Mouse (Mus musculus) stomach, embryonic 16.5 days (tissue): Measurements from ENCODE around the gene Cx3cl1. TPM values are rescaled to one million over a fixed set of nuclear protein-coding genes. Genes with fewer than 3 reads are reported as not detected.

Source experiments
- ATAC-seq: fragments of 200-750 bp; cut with Nextera tagmentation; 2 replicates; pipeline ENCODE4 v1.8.0; 2017; ENCODE audit warnings: moderate number of reproducible peaks, moderate TSS enrichment; ENCODE audit not compliant: insufficient read depth, low FRiP score
- H3K27ac ChIP-seq: fragments of 300-500 bp; sonication (generic); 2 replicates; pipeline ENCODE4 v1.5.1; 2014; ENCODE audit warnings: low read length
- H3K27me3 ChIP-seq: fragments of 300-500 bp; sonication (generic); 2 replicates; pipeline ENCODE4 v1.6.1; 2014; ENCODE audit warnings: low read length, control low read depth, mixed read lengths; ENCODE audit not compliant: control insufficient read depth, insufficient read depth
- H3K36me3 ChIP-seq: fragments of 300-500 bp; sonication (generic); 2 replicates; pipeline ENCODE4 v1.6.1; 2014; ENCODE audit warnings: low read length; ENCODE audit not compliant: control insufficient read depth, insufficient read depth
- H3K4me1 ChIP-seq: fragments of 300-500 bp; sonication (generic); 2 replicates; pipeline ENCODE4 v1.6.1; 2014; ENCODE audit warnings: low read length, control low read depth, mixed read lengths; ENCODE audit not compliant: control insufficient read depth, insufficient read depth
- H3K4me2 ChIP-seq: fragments of 300-500 bp; sonication (generic); 2 replicates; pipeline ENCODE4 v1.6.1; 2014; ENCODE audit warnings: low read depth, low read length, mixed read lengths
- H3K4me3 ChIP-seq: fragments of 300-500 bp; sonication (generic); replicated peaks from 2 replicates; pipeline ENCODE4 v1.5.1; 2014; ENCODE audit warnings: mild to moderate bottlenecking, low read length
- H3K9ac ChIP-seq: fragments of 300-500 bp; sonication (generic); 2 replicates; pipeline ENCODE4 v1.6.1; 2014; ENCODE audit warnings: low read length
- H3K9me3 ChIP-seq: fragments of 300-500 bp; sonication (generic); replicated peaks from 2 replicates; pipeline ENCODE4 v1.6.1; 2016; ENCODE audit warnings: low read length, control low read depth; ENCODE audit not compliant: control insufficient read depth
- WGBS: fragments of 180-500 bp; shearing (Covaris S2); extraction: QIAGEN DNeasy Blood & Tissue Kit; methylation state at CpG from one replicate; pipeline ENCODE4 v1.1.7; 2014; 5-methylcytosine and 5-hydroxymethylcytosine counted together
- polyA plus RNA-seq: library from polyadenylated mRNA; unstranded; fragments of >200 nt; fragmentation: Nextera tagmentation; extraction: Ambion mirVana; gene quantifications from 2 replicates; pipeline ENCODE4 v1.2.1, GENCODE M21; 2015

Cx3cl1 gene
- polyA plus RNA-seq, 1 experiment from 2014 or later: 11.6 TPM

DNA sequence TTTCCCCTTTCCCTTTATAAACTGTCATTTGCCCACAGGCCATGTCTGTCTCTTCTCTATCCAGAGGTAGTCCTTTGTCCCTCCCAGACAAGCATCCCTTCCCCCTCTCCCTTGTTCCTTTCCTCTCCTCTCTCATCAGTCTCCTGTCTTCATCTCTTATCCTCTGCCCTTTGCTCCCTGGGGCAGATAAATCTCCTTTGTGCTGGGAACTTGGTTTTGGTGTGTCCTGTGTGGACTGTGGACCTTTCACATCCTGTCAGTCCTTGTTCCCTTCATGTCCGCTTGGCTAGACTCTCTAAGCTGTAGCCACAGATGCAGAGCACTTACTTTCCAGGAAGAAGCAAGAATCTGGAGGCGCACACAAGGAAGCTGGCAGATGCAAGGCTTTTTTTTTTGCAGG, 17.3 kb upstream of the Cx3cl1 start:
- WGBS: 79% methylated on average over 2 of the region's 2 CpGs

DNA sequence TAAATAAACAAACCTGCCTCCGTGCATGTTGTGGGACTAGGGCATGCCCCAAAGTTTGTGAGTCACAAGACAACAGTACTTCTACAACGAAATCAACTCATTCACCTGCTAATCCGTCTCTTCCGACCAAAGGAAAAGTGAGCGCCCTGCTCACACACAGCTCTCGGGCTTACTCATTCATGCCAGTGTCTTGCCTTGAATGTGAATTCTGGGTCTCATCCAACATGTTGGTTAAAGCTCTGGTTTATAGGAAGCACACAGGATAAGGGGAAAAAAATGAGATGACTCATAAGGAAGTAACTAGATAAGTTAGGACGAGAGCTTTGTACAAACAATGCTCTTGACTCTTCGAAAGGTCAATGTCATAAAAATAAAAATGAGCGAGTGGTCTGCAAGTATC, 4.8 kb upstream of the Cx3cl1 start:
- Histone ChIP-seq H3K4me2 (no peak overlapping the region), H3K36me3 (no peaks in the 10 kb centered on the region), H3K27ac (no peak overlapping the region), H3K9ac (no peak overlapping the region), H3K27me3 (peaks cover 2% of the 10 kb centered on the region; the same call in 1 of the 2 replicates), H3K4me3 (no peak overlapping the region), H3K9me3 (no peaks in the 10 kb centered on the region), H3K4me1 (peaks cover 11% of the 10 kb centered on the region)
- no peak for ATAC-seq
- WGBS: 51% methylated on average over 9 of the region's 9 CpGs

More for the DNA sequence above, 17.3 kb upstream of the Cx3cl1 start:
- ATAC-seq: no peak
- Histone ChIP-seq H3K36me3 (no peaks in the 10 kb centered on the region), H3K4me2 (no peak overlapping the region), H3K4me1 (no peaks in the 10 kb centered on the region), H3K9me3 (no peaks in the 10 kb centered on the region), H3K9ac (no peak overlapping the region), H3K27me3 (no peaks in the 10 kb centered on the region), H3K27ac (no peak overlapping the region), H3K4me3 (no peak overlapping the region)

DNA sequence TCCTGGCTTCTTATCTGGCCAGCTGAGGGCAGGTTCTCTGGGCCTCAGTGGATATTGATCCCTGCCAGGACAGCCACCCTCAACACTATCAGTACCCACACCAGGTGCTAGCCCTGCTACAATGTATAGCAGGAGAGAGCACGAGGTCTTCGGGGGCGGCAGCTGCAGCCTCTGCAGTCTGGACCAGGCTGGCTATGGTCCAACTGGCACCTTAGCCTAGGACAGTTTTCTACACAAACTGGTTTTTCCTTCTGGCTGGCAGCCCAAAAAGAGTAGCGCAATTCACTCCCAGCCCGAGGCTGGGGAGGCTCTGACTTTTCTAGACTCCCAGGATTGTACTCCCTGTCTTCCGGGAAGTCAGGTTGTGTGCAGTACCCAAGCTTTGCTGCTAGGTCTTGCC, 864 bp upstream of the Cx3cl1 start:
- Histone ChIP-seq H3K4me3 (no peak overlapping the region), H3K9ac (no peak overlapping the region), H3K4me2 (no peak overlapping the region), H3K27ac (peak overlapping the region; percentile 60), H3K36me3 (no peaks in the 10 kb centered on the region), H3K27me3 (peaks cover 13% of the 10 kb centered on the region), H3K9me3 (no peaks in the 10 kb centered on the region), H3K4me1 (peaks cover 11% of the 10 kb centered on the region)
- 21% methylated on average over 6 of the region's 6 CpGs for WGBS
- ATAC-seq: peak; percentile 69

DNA sequence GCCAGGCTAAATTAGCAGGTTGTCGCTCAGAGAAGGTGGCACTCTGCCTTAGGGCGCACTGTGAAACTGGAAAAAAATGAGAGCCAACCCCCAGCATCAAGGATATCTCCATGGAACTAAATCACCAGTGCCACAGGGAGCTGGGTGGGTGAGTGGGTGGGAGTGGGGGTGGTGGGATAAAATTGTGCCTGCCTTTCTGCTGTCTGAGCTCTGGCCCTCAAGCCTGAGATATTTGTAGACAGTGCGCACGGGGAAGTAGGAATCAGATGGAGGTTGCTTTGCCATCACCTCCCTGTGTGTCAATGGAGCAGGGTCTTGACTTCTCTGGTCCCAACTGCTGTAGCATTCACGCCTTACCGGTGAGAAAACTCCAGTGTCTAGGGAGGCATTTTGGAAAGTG, 1.2 kb downstream of the Cx3cl1 start:
- Histone ChIP-seq H3K4me3 (peak overlapping the region; percentile 59), H3K36me3 (no peaks in the 10 kb centered on the region), H3K4me1 (peaks cover 14% of the 10 kb centered on the region), H3K27ac (no peak overlapping the region), H3K27me3 (peaks cover 13% of the 10 kb centered on the region), H3K9ac (no peak overlapping the region), H3K9me3 (no peaks in the 10 kb centered on the region), H3K4me2 (peak overlapping the region; percentile 90)
- no peak for ATAC-seq
- WGBS: 63% methylated on average over 6 of the region's 6 CpGs

DNA sequence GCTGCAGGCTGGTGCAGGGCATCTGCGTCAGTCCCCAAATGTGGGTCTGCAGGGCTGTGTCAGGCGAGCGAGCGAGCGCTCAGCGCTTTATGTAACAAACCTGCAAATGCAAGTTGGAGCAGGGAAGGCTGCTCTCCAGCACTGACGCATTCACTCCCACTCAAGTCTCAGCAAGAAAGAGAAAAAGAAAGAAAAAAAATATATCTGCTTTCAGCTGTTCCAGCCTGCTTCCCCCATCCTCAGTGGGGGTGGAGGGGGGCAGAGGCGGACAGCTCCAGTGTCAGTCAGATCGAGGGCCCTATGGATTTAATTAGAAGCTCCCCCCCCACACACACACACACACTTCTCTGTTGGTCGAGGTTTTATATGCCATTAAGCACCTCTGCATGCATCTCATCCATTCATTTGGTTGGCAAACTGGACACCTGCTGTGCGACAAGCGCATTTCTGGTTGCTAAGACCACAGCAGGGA, 1.9 kb downstream of the Cx3cl1 start:
- Histone ChIP-seq H3K4me3 (no peak overlapping the region), H3K36me3 (no peaks in the 10 kb centered on the region), H3K4me1 (peaks cover 21% of the 10 kb centered on the region), H3K9me3 (no peaks in the 10 kb centered on the region), H3K9ac (no peak overlapping the region), H3K4me2 (peak overlapping the region; percentile 25; the same call in 1 of the 2 replicates), H3K27me3 (peaks cover 13% of the 10 kb centered on the region), H3K27ac (no peak overlapping the region)
- no peak for ATAC-seq
- WGBS: 41% methylated on average over 12 of the region's 12 CpGs

DNA sequence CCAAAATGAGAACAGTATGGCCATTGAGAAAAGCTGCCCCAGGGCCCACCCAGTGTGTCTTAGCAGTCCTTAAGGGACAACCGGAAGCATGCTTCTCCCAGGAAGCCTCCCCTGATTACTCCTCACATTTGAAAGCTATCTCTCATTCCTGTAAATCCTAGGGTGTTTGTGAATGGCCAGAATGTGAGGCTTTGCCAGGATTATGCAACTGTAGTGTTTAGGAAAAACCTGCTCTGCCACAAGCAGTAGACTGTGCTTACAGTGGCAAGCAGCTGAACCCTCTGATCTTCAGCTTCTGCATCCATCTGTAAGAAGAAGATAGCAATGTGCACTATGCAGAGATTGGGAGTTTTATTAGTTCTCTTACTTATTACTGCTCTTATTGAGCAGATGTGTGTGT, 2.8 kb downstream of the Cx3cl1 start:
- no peaks in the 10 kb centered on the region for H3K9me3 ChIP-seq
- no peaks in the 10 kb centered on the region for H3K36me3 ChIP-seq
- 78% methylated on average over 1 of the region's 1 CpGs for WGBS
- H3K9ac ChIP-seq: no peak overlapping the region
- H3K4me3 ChIP-seq: no peak overlapping the region
- H3K27me3 ChIP-seq: peaks cover 13% of the 10 kb centered on the region
- no peak for ATAC-seq
- no peak overlapping the region for H3K4me2 ChIP-seq
- peaks cover 26% of the 10 kb centered on the region for H3K4me1 ChIP-seq
- no peak overlapping the region for H3K27ac ChIP-seq

DNA sequence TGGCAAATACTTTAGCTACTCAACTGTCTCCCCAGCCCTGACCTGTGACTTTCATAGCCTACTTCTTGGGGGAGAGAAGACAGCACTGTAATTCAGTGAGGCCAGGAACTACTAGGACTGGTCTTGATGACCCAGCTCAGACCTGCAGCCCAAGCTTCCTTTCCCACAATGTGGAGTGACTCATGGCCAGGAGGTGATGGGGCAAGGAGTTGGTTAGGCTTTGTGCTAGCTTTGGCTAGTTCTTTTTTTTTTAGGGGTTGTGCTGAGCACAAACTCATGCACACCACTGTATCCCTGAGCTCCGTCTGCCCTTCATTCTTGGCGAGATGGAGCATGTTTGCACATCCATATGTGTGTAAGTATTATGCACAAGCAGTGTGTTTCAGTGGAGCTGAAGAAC, 4.5 kb downstream of the Cx3cl1 start:
- no peak for ATAC-seq
- Histone ChIP-seq H3K4me1 (peaks cover 20% of the 10 kb centered on the region), H3K27me3 (peaks cover 13% of the 10 kb centered on the region), H3K9ac (no peak overlapping the region), H3K4me3 (no peak overlapping the region), H3K36me3 (no peaks in the 10 kb centered on the region), H3K4me2 (no peak overlapping the region), H3K9me3 (no peaks in the 10 kb centered on the region), H3K27ac (no peak overlapping the region)
- WGBS: 72% methylated on average over 2 of the region's 2 CpGs

DNA sequence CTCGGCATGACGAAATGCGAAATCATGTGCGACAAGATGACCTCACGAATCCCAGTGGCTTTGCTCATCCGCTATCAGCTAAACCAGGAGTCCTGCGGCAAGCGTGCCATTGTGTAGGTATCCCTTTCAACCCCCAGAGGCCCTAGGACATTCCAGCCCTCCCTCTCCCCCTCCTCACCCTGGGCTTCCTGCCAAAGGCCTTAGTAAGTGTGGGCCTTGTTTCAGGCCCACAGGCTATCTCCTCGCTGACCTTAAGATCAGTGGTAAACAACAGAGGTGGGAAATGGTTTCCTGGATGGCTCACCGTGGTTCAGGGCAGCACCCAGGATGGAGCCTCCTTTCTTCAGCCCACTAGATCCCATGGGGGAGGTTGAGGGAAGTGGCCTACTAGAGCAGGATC, 6.2 kb downstream of the Cx3cl1 start:
- no peaks in the 10 kb centered on the region for H3K9me3 ChIP-seq
- H3K27ac ChIP-seq: peak overlapping the region; percentile 77
- no peaks in the 10 kb centered on the region for H3K36me3 ChIP-seq
- peaks cover 23% of the 10 kb centered on the region for H3K4me1 ChIP-seq
- H3K9ac ChIP-seq: no peak overlapping the region
- WGBS: 61% methylated on average over 10 of the region's 10 CpGs
- ATAC-seq: no peak
- no peak overlapping the region for H3K4me3 ChIP-seq
- no peak overlapping the region for H3K4me2 ChIP-seq
- peaks cover 6% of the 10 kb centered on the region for H3K27me3 ChIP-seq

DNA sequence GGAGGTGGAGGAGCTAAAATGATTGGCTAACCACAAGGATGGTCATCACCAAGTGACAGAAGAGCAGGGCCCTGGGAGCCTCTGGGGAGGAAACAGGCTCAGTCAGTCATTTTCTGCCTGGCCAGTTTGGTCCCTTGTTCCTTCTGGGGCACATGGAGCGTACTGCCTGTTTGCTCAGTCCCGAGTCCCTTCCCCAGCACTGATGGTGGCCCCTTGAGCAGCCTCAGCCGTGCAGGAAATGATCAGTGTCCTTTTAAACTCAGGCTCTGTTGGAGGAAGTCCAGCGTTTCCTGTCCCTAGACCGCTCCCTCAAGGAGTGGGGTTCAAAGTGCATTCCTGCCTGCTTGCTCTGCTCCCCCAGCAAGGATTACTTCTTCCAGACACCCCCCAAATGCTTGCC, 6.7 kb downstream of the Cx3cl1 start:
- Histone ChIP-seq H3K27ac (peak overlapping the region; percentile 77), H3K9ac (no peak overlapping the region), H3K9me3 (no peaks in the 10 kb centered on the region), H3K36me3 (no peaks in the 10 kb centered on the region), H3K4me3 (no peak overlapping the region), H3K4me1 (peaks cover 23% of the 10 kb centered on the region), H3K4me2 (no peak overlapping the region), H3K27me3 (peaks cover 3% of the 10 kb centered on the region; the same call in 1 of the 2 replicates)
- ATAC-seq: peak; percentile 78
- 19% methylated on average over 5 of the region's 5 CpGs for WGBS
